Mouse (Mus musculus): ENCODE results near the gene Aox2. TPM values are rescaled to one million over a fixed set of nuclear protein-coding genes. Genes with fewer than 3 reads are reported as not detected.
A peak's percentile ranks its signal among the peaks of the same experiment; 100 is the strongest.

Gene Aox2
- polyA plus RNA-seq, 1 experiment, result 0.03 TPM

GRCm38 (mm10) chr1:58309853-58310252 is 31.7 kb downstream of the Aox2 start:
- no peaks in the 10 kb centered on the region for H3K27me3 ChIP-seq (replicated peaks; ENCODE audit: control insufficient read depth, insufficient read depth, low read length)
- no peak for DNase-seq
- 88% methylated on average over 4 of the region's 4 CpGs for WGBS
- no peaks in the 10 kb centered on the region for H3K4me1 ChIP-seq (ENCODE audit: control insufficient read depth, insufficient read depth, low read length)
- no peak overlapping the region for H3K27ac ChIP-seq (ENCODE audit: insufficient read depth, low read depth, low read length)
- H3K36me3 ChIP-seq (ENCODE audit: control insufficient read depth, insufficient read depth, low read length), result no peaks in the 10 kb centered on the region
- no peak for TF ChIP-seq CTCF (conservative IDR thresholded peaks at IDR 0.05; ENCODE audit: insufficient read depth, insufficient read length, low read depth, low read length)
- TF ChIP-seq POLR2A (IDR thresholded peaks at IDR 0.05; ENCODE audit: low read depth, low read length), result no peak
- no peak overlapping the region for H3K4me3 ChIP-seq (ENCODE audit: insufficient read depth, low read depth, low read length)

- 78% methylated on average over 7 of the region's 7 CpGs for WGBS
- Histone ChIP-seq H3K27me3 (replicated peaks; ENCODE audit: control insufficient read depth, insufficient read depth, low read length) (no peaks in the 10 kb centered on the region), H3K4me3 (ENCODE audit: insufficient read depth, low read depth, low read length) (no peak overlapping the region), H3K4me1 (ENCODE audit: control insufficient read depth, insufficient read depth, low read length) (no peaks in the 10 kb centered on the region), H3K27ac (ENCODE audit: insufficient read depth, low read depth, low read length) (no peak overlapping the region), H3K36me3 (ENCODE audit: control insufficient read depth, insufficient read depth, low read length) (no peaks in the 10 kb centered on the region)
- DNase-seq, result no peak
- TF ChIP-seq POLR2A (IDR thresholded peaks at IDR 0.05; ENCODE audit: low read depth, low read length) (no peak), CTCF (conservative IDR thresholded peaks at IDR 0.05; ENCODE audit: insufficient read depth, insufficient read length, low read depth, low read length) (no peak)
Measured at GRCm38 (mm10) chr1:58311221-58311864, 33.2 kb downstream of the Aox2 start.

GRCm38 (mm10) chr1:58313173-58313572 is 35.0 kb downstream of the Aox2 start:
- Histone ChIP-seq H3K27me3 (replicated peaks; ENCODE audit: control insufficient read depth, insufficient read depth, low read length) (no peaks in the 10 kb centered on the region), H3K36me3 (ENCODE audit: control insufficient read depth, insufficient read depth, low read length) (no peaks in the 10 kb centered on the region), H3K27ac (ENCODE audit: insufficient read depth, low read depth, low read length) (no peak overlapping the region), H3K4me1 (ENCODE audit: control insufficient read depth, insufficient read depth, low read length) (no peaks in the 10 kb centered on the region), H3K4me3 (ENCODE audit: insufficient read depth, low read depth, low read length) (no peak overlapping the region)
- no peak for TF ChIP-seq POLR2A (IDR thresholded peaks at IDR 0.05; ENCODE audit: low read depth, low read length)
- TF ChIP-seq CTCF (conservative IDR thresholded peaks at IDR 0.05; ENCODE audit: insufficient read depth, insufficient read length, low read depth, low read length), result no peak
- DNase-seq, result no peak
- 92% methylated on average over 8 of the region's 8 CpGs for WGBS

DNA sequence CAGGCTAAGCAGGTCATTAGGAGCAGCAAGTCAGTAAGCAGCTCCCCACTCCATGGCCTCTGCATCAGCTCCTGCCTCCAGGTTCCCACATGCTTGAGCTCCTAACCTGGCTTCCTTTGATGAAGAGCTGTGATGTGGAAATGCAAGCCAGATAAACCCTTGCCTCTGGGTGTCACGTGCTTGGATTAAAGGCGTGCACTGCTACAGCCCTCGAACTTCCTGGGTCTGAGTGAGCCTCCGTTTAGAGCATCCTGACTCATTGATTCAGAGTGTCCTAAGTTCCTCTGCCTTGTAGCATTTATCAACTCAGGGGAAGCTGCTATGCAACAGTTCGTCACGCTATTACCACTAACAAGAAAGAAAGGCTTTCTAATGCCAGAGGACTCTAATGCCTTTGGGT is 37.4 kb downstream of the Aox2 start:
- DNase-seq, result no peak
- no peak overlapping the region for H3K27ac ChIP-seq (ENCODE audit: insufficient read depth, low read depth, low read length)
- WGBS, result 65% methylated on average over 6 of the region's 6 CpGs
- no peak for TF ChIP-seq CTCF (conservative IDR thresholded peaks at IDR 0.05; ENCODE audit: insufficient read depth, insufficient read length, low read depth, low read length)
- TF ChIP-seq POLR2A (IDR thresholded peaks at IDR 0.05; ENCODE audit: low read depth, low read length), result no peak
- H3K27me3 ChIP-seq (replicated peaks; ENCODE audit: control insufficient read depth, insufficient read depth, low read length), result no peaks in the 10 kb centered on the region
- no peak overlapping the region for H3K4me3 ChIP-seq (ENCODE audit: insufficient read depth, low read depth, low read length)
- no peaks in the 10 kb centered on the region for H3K4me1 ChIP-seq (ENCODE audit: control insufficient read depth, insufficient read depth, low read length)
- H3K36me3 ChIP-seq (ENCODE audit: control insufficient read depth, insufficient read depth, low read length), result no peaks in the 10 kb centered on the region

GRCm38 (mm10) chr1:58333222-58333621 is 55.1 kb downstream of the Aox2 start:
- H3K36me3 ChIP-seq (ENCODE audit: control insufficient read depth, insufficient read depth, low read length), result no peaks in the 10 kb centered on the region
- WGBS, result 30% methylated on average over 4 of the region's 4 CpGs
- no peaks in the 10 kb centered on the region for H3K4me1 ChIP-seq (ENCODE audit: control insufficient read depth, insufficient read depth, low read length)
- H3K4me3 ChIP-seq (ENCODE audit: insufficient read depth, low read depth, low read length), result no peak overlapping the region
- no peak for DNase-seq
- TF ChIP-seq POLR2A (IDR thresholded peaks at IDR 0.05; ENCODE audit: low read depth, low read length) (no peak), CTCF (conservative IDR thresholded peaks at IDR 0.05; ENCODE audit: insufficient read depth, insufficient read length, low read depth, low read length) (no peak)
- no peak overlapping the region for H3K27ac ChIP-seq (ENCODE audit: insufficient read depth, low read depth, low read length)
- H3K27me3 ChIP-seq (replicated peaks; ENCODE audit: control insufficient read depth, insufficient read depth, low read length), result no peaks in the 10 kb centered on the region

DNA sequence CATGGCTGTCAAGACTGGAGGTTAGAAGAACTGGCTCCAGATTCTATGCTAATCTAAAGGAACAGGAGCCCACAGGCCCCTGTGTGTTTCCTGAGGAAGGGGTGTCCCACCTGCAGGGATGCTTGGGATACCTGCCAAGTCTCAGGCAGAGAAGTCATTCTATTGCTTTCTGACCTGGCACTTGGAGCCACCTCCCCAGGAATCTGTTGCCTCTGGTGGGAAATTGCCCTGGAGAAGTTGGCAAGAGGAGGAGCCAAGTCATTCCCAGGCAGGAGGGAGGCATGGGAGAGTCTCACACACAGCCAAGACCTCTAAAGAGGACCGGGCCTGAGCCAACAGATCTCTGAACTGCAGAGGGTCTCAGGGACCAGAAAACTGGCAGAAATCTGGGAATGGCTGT is 61.8 kb downstream of the Aox2 start:
- TF ChIP-seq CTCF (conservative IDR thresholded peaks at IDR 0.05; ENCODE audit: insufficient read depth, insufficient read length, low read depth, low read length) (no peak), POLR2A (IDR thresholded peaks at IDR 0.05; ENCODE audit: low read depth, low read length) (no peak)
- no peaks in the 10 kb centered on the region for H3K36me3 ChIP-seq (ENCODE audit: control insufficient read depth, insufficient read depth, low read length)
- H3K27me3 ChIP-seq (replicated peaks; ENCODE audit: control insufficient read depth, insufficient read depth, low read length), result no peaks in the 10 kb centered on the region
- H3K27ac ChIP-seq (ENCODE audit: insufficient read depth, low read depth, low read length), result no peak overlapping the region
- no peak overlapping the region for H3K4me3 ChIP-seq (ENCODE audit: insufficient read depth, low read depth, low read length)
- peaks cover 9% of the 10 kb centered on the region; the same call in 1 of the 2 replicates for H3K4me1 ChIP-seq (ENCODE audit: control insufficient read depth, insufficient read depth, low read length)
- WGBS, result 79% methylated on average over 1 of the region's 1 CpGs
- DNase-seq, result no peak

- DNase-seq, result peak; percentile 81
- Histone ChIP-seq H3K36me3 (ENCODE audit: control insufficient read depth, insufficient read depth, low read length) (no peaks in the 10 kb centered on the region), H3K4me1 (ENCODE audit: control insufficient read depth, insufficient read depth, low read length) (peaks cover 9% of the 10 kb centered on the region; the same call in 1 of the 2 replicates), H3K4me3 (ENCODE audit: insufficient read depth, low read depth, low read length) (no peak overlapping the region), H3K27me3 (replicated peaks; ENCODE audit: control insufficient read depth, insufficient read depth, low read length) (no peaks in the 10 kb centered on the region), H3K27ac (ENCODE audit: insufficient read depth, low read depth, low read length) (no peak overlapping the region)
- TF ChIP-seq CTCF (conservative IDR thresholded peaks at IDR 0.05; ENCODE audit: insufficient read depth, insufficient read length, low read depth, low read length), result 0 out of 2 replicates have a peak, but pooled peaks have one; percentile 13
- TF ChIP-seq POLR2A (IDR thresholded peaks at IDR 0.05; ENCODE audit: low read depth, low read length), result no peak
- WGBS, result 22% methylated on average over 7 of the region's 7 CpGs
Measured at GRCm38 (mm10) chr1:58341576-58341975, 63.5 kb downstream of the Aox2 start.

Measured in kidney, adult 2 months (tissue).